Mouse (Mus musculus) gonadal fat pad, adult 2 months (tissue): Measurements from ENCODE around the gene Helb. TPM values are rescaled to one million over a fixed set of nuclear protein-coding genes. Genes with fewer than 3 reads are reported as not detected.

ENCODE experiments used
- DNase-seq: peaks from one replicate; pipeline ENCODE4 v3.0.0-alpha.2; 2012; ENCODE audit warnings: low read depth
- polyA plus RNA-seq: library from polyadenylated mRNA; depleted of rRNA; stranded (reverse); fragments of >200 nt; gene quantifications from 2 replicates; pipeline ENCODE4 v1.2.3, GENCODE M21; 2012; rRNA removed

Helb gene
- polyA plus RNA-seq, 1 experiment: 5.9 TPM

- DNase-seq: no peak
Measured at GRCm38 (mm10) chr10:120092548-120092947, 20.2 kb downstream of the Helb start.

GRCm38 (mm10) chr10:120077850-120078249 lies 34.9 kb downstream of the Helb start:
- no peak for DNase-seq

- DNase-seq: no peak
Measured at GRCm38 (mm10) chr10:120066319-120066718, 46.5 kb downstream of the Helb start.

GRCm38 (mm10) chr10:120064424-120064823 lies 48.4 kb downstream of the Helb start:
- DNase-seq: no peak

- DNase-seq: no peak
Measured at GRCm38 (mm10) chr10:120061238-120062130, 51.3 kb downstream of the Helb start.

- DNase-seq: no peak
Measured at GRCm38 (mm10) chr10:120060579-120061237, 52.1 kb downstream of the Helb start.

- DNase-seq: no peak
Measured at GRCm38 (mm10) chr10:120044714-120045234, 68.0 kb downstream of the Helb start.

- no peak for DNase-seq
Measured at GRCm38 (mm10) chr10:120044237-120044636, 68.5 kb downstream of the Helb start.

GRCm38 (mm10) chr10:120038194-120038593 lies 74.6 kb downstream of the Helb start:
- DNase-seq: no peak

- no peak for DNase-seq
Measured at GRCm38 (mm10) chr10:120035824-120036223, 77.0 kb downstream of the Helb start.

- no peak for DNase-seq
Measured at GRCm38 (mm10) chr10:120035211-120035733, 77.5 kb downstream of the Helb start.

- DNase-seq: no peak
Measured at GRCm38 (mm10) chr10:120033866-120034265, 78.9 kb downstream of the Helb start.

Other genes with a start within 250 kb of the Helb start
- 604 and 640 TPM in 2 replicates for gene Tmbim4, start 88.6 kb upstream of the Helb start, polyA plus RNA-seq
- 4.9 and 5.4 TPM in 2 replicates for gene Irak3, start 89.1 kb upstream of the Helb start, polyA plus RNA-seq
- 6.7 and 9.9 TPM in 2 replicates for gene Llph, start 114.1 kb upstream of the Helb start, polyA plus RNA-seq